Mouse (Mus musculus): ENCODE data around the gene Slc35f1.

DNA sequence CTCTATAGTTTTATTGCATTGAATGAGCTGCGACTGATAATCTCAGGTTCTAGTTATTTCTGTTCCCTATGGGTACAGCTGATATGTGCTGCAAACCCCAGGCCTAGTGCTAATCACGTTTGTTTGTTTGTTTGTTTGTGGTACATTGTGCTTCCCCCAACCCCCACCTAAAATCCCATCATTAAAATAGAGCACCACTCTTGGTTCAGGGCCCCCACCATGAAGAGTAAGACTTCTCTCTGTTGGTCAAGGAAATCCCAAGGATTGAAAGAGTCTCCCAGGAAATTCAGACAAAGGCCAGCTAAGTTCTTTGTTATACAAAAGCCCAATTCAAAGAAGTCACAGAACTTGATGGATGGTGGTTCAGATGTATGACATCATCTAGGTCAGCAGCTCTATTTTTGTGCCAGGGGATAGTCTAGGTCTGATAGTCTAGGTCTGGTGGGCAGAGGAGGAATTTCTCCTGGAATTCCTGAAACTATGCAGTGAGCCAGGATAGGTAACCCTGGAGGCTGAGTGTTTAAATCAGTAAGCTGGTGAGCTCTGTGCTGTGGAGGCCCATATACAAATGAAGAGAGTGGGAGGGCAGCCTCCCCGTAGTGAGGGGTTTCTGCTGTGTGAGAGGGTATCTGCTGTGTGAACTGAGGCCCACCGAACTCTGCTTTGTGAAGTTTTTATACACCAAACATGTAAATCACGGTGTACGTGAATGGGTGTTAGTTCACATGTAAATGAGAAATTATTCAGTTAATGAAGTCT lies 187.1 kb downstream of the Slc35f1 start:
- TF ChIP-seq POLR2A (IDR thresholded peaks at IDR 0.05; ENCODE audit: borderline replicate concordance, extremely low read depth, insufficient read depth, insufficient read length, poor library complexity, severe bottlenecking) (no peak), CTCF (IDR thresholded peaks at IDR 0.05; ENCODE audit: borderline replicate concordance, extremely low read depth, insufficient read depth, insufficient read length) (no peak)
